Mouse (Mus musculus) lung, postnatal 25 days (tissue): ENCODE results near the gene Gpr149.

ENCODE experiments used
- DNase-seq: peaks from one replicate; pipeline ENCODE4 v3.0.0; 2022; ENCODE audit warnings: low spot score

Gene Gpr149

DNA sequence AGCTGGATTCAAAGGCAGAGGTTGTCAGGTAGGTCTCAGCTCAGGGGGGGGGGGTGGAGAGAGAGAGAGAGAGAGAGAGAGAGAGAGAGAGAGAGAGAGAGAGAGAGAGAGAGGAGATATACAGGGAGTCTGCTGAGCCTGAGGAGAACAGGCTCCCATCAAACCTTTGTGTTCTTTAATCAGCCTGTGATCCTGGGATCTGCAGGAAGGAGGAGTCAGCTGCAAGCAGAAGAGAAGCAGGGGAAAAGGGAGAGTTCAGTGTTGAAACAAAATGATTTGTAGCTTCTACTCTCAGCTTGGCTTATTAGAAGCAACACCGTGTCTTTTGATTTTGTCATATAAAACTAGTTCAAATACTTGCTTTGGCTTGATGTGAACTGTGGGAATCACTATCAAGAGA lies at the start of gene Gpr149:
Gpr149 (minus strand) TSS at position 168 of the 400 bp plus-strand sequence.
- no peak for DNase-seq

DNA sequence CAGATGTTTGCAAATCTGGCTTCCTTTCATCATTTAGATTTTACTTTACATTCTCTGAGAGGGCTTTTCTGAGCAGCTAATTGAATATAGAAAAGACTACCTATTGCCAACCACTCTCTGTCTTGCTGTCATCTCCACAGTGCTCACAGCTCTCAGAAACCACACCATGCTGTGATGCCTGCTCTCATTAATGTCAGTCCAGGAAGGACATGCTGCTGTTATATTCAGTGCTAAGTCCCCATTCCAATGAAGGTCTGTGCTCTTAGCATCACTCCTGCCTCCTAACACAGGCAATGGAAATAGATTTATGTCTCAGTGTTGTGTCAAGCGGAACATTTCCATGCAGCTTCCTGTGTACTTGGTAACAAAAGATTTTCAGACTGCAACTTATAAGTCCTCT lies 45.6 kb upstream of the Gpr149 start:
- DNase-seq: no peak

DNA sequence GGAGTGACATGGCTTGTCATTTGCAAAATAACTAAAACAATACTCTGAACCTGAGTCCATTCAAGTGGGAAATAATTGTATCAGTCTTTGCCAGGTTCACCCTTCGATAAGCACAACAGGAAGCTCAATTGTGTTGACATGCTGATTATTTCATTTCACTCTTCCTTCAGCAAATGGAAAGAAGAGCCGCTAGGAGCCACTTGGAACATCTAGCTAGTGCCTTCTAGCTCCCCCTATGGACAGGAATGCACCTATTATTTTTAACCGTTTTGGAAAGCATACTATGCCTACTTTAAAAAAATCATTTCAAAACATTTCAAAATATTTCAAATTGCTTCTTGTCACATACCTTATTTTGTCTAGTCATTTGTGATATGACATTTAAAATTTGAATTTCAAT lies 5.9 kb upstream of the Gpr149 start:
- DNase-seq: no peak

DNA sequence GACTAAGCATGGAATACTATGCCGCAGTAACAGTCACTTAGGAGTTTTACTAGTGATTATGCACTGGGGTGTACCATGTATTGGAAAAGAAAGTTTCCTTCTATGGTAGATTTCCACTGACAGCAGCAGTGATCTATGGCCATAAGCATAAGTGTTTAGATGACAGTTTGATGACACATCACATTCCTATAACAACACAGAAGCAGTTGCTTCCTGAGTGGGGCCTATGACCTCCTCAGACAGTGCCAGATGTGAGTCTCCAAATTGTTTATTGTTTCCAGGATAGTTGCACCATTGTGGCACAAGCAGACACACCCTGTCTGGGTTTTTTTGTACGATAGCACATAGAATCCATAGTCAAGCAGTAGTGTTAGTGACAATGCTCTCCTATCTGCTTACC lies 991 bp upstream of the Gpr149 start:
- no peak for DNase-seq

DNA sequence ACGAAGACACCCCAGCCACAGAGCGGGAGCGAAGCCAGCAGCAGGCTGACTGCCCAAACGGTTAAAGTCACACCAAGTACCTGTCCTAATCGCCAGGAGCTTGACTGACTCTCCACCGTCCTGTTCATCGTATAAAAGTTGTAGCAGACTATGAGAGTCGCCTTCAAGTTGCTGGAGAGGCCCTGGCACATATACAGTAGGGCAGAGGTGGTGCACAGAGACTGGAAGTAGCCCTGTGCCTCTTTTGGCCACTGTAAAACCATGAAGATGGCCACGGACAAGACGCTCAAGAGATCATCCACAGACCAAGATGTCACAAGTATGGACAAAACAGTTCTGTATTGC lies 921 bp downstream of the Gpr149 start:
- DNase-seq: no peak

DNA sequence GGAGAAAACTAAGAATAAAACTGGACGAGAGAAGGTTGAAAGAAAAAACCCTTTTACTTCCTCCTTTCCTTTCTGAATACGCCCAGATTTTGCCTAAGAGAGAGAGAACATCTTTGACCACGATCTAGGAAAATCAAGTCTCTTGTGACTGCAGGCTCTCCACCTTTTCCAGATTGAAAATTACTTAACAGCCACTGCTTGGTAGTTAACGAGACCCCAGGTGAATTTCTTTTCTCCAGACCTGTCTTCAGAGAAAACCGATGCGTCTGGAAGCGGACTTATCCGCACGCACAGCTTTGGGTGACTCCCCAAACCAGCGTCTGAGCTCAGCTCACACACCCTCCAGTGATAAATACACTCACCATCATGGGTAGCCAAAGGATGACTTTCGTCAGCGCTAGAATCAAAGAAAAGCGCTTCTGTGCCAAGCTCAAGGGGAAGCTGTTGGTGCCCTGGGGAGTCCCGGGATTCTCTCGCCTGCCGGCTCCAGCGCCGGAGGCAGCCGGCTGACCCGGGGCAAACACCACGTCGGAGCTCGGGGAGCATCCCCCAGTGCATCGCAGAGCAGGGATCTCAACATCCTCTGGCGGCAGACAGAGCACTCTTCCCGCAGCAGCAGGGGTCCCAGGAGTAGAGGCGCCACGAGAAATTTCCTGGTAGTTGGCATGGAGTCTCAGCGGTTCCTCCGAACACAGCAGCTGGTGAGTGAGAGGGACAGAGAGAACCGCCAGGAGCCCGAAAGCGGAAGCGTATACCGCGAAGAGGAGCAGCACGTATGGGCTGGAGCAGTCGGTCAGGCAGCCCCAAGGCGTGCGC lies 1.5 kb downstream of the Gpr149 start:
- no peak for DNase-seq

DNA sequence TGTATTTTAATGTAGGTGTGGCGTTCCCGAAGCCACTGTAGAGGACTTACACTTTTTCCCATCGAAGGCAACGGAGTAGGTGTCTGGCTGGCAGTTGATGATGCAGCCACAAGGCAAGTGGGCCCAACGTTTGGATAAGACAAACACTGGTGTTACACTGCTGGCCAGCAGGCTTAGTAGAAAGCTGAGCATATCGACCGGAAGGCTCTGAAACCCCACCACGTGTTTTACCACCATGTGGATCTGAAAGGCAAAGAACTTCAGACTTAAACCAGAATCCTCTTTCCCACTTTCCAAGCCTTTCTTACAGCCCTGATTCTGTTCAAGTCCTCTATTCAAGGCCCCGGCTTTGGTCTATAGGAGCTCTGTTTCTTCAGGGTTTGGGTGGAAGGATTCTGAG lies 2.5 kb downstream of the Gpr149 start:
- no peak for DNase-seq

DNA sequence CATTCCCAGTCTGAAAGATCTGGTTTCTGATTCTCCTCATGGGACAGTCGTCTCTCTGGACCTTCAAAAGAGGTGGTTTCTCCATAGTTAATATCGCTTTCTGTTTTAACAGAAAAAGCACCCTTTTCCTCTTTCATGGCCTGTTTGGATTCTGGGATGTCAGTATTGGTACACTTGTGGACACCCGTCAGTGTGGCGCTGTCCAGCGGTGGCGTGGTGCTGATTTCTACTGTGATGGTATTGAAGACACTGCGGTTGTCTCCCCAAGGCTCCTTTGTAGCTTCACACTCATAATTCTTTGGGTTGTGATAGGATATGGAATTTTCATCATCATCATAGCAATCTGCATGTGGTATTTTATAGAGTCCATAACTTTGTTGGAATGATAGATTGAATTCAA lies 10.1 kb downstream of the Gpr149 start:
- DNase-seq: no peak

DNA sequence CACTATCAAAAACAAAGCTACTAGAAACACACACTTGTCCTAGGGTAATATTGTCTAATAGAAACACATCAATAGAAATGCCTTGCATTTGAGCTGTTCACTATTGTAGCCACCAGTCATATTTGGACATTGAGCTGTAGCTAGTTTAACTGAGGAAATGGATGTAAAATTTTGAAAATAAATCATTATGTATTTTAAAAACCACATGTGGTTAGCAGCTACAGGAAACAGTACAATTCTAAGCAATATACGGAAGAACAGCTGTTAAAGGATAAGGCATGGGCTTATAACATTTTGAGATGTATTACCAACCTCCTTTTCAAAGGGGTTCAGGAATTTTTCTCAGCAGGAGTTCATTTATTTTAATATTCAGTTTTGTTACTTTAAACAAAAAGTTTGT lies 19.9 kb downstream of the Gpr149 start:
- no peak for DNase-seq

DNA sequence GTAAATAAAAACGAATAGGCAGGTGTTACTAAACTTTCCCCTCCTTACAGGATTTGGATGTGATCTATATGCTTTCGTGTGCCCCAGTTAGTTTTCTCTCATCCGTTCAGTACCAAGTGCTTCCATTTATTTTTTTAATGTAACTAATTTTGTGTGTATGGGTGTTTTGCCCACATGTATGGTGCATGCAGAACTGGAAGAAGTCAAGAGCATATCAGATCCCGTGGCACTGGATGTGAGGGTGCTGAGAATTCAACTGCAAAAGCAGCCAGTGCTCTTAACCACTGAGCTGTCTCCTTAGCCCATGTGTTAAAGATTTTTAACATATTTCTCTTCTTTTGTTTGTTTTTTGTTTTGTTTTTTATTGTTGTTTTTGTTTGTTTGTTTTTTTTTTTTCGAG lies 77.3 kb downstream of the Gpr149 start:
- no peak for DNase-seq

DNA sequence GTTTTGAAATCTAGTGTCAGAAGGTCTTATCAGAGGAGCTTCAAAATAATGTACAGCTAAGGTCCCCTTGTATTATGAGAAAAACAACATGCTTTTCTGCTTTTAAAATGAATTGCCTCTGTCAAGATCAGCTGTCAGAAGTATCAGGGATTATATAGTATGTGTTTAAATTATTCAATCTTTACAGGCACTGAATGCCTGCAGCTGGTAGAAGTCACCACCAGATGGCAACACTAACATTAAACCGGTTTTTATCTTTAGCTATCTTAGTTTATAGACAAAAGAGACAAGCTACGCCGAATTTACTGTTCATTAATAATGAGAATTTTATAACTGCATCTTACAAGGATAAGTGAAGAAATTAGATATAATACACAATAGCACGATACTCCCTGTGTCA lies 77.8 kb downstream of the Gpr149 start:
- no peak for DNase-seq

DNA sequence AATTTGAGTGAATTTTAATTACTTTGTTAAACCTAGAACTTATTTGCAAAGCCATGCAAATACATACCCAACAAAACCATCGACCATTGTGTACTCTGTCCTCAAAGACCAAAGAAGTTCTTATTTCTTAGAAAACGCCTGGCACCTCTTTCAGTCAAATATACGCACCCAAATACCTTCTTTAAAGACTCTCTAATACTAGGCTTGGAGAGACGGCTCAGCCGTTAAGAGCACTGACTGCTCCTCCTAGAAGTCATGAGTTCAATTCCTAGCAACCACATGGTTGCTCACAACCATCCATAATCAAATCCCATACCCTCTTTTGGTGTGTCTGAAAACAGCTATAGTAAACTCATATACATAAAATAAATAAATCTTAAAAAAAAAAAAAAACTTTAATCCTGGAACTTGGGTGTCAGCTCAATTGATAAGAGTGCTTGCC lies 97.7 kb downstream of the Gpr149 start:
- DNase-seq: no peak

DNA sequence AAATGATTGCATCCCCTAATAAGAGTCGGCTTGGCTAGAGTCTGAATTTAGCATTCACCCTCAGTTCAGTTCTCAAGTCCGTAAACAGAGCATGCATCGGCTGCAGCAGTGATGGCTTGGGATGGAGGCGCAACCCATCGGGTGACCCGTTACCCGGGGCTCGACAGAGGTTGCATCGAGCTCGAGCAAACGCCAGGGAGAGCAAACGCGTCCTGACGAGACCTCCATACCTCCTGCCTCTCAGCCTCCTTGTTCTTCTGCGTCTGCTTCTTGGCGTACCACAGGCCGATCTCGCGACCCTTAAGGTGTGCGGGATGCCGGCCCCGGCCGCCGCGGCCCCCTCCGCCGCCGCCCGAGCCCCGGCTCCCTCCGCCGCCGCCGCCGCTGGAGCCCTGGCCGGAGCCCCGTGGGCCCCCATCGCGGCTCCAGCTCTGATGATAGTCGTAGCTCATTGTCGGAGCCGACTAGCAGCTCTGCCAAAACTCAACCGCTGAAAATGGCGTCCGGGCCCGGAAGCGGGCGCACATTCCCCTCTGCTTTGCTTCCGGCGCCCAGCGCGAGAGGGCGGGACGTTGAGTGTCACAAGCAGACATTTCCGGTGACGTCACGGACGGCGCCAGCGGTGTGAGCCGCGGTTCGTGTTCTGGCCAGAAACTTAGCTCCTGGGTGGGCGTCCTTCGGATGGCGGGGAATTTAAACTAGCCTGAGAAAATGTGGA lies 98.3 kb downstream of the Gpr149 start, which contains the start of gene Dhx36:
Dhx36 (minus strand) TSS at position 517 of the 718 bp plus-strand sequence.
- DNase-seq: peak; percentile 96

DNA sequence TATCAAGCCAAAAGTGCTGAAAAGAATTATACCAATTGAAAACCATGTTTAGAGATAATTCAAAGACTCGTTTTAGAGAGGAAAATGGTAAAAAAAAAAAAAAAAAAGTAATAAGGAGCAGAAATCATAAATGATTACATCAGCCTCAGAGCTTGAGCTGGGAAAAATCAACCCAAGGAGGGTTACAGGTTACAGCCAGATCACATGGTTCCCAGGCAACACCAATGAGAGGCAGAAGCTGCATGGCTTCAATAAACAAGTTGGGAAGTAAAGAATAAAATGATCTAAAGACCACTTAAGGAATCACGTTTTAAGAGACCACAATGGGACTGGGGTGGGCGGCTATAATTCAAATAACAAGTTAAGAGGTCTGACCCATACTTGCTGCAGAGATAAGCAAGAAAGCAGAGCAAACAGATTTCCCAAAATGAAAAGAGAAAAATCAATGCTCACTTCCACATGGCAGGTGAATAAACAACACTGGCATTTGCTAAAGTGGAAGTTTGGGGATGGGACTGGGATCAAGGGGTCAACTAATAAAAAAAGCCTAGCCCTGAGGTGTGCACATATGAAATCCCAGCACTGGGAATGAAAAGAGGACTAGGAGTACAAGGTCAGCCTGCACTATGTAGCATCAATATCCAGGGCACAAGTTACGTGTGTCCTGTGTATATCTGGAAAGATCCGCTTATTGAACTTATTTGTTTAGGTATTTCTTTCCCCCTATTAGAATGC lies 99.6 kb downstream of the Gpr149 start:
- DNase-seq: no peak

DNA sequence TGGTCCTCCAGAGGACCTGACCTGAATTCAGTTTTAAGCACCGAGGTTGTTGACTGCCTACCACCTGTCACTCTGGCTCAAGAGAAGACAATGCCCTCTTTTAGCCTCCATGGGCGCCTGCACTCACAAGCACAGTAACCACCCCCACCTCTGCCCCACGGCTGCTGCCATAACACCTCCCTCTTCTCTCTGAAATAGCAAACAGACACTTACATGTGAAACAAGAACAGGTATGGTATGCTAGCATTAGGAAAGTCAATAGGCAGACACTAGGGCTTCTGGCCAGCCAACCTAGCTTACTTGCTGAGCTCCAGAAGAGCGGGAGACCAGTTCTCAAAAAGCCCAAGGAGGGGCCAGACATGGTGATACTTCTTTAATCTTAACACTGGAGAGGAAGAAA lies 105.6 kb downstream of the Gpr149 start:
- no peak for DNase-seq

DNA sequence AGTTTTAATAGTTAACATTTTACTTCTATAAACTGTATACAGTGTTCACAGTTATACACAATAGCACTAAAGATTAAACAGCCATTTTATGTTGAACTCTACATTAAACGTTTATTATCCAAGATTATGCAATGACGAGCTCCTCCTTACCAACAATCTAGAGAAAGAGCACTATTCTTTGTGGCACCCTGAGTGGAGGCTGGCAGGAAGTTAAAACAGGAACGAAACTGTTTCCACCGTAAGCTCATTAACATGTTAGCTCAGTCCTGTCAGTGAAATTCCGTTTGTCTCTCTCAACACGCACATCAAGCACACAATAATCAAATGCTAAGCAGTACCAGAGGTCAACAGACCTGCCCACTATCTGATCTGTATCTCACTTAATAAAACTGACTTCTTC lies 112.4 kb downstream of the Gpr149 start:
- DNase-seq: no peak

DNA sequence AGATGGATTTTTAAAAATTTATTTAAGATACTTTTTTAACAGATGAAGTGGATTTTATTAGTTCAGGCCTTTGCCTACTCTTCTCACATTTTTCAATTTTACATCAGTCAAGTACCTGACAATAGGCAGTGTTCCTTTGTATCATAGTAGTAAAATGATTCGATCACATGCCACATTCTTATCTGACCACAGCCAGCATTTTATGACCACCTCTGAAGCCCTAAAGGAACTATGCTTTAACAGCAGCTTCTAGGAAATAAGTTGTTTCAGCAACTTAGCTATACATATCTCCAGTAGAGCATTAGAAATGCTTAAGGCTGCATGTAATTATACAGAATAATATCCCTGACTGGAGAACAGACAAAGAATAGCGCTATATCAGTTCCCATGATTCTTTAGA lies 120.6 kb downstream of the Gpr149 start:
- no peak for DNase-seq
